Mouse (Mus musculus): ENCODE measurements at regions not wholly inside any gene's neighbourhood (a gene's known extent, or its start where the extent isn't known, plus 50 kb on each side); places are given as distances from the start of the nearest gene placed in this dataset.

GRCm38 (mm10) chr13:111030111-111030510 is 224.7 kb upstream of the Actbl2 start:
- DNase-seq (ENCODE audit: low spot score) (no peak), ATAC-seq (replicated peaks; ENCODE audit: low FRiP score, low read depth) (no peak)
- no peaks in the 10 kb centered on the region for H3K9me3 ChIP-seq (replicated peaks; ENCODE audit: low read length)
- 48% methylated on average over 2 of the region's 2 CpGs for WGBS
- no peak for TF ChIP-seq CTCF (IDR thresholded peaks at IDR 0.05; ENCODE audit: low read depth)
- no peaks in the 10 kb centered on the region for H3K36me3 ChIP-seq (ENCODE audit: insufficient read depth, low read length)
- H3K27ac ChIP-seq: no peak overlapping the region
- no peak overlapping the region for H3K4me3 ChIP-seq (replicated peaks; ENCODE audit: low read depth, low read length)
- H3K4me1 ChIP-seq (replicated peaks; ENCODE audit: insufficient read depth, low read length): no peaks in the 10 kb centered on the region
- no peak overlapping the region for H3K4me2 ChIP-seq (ENCODE audit: low read length)
- no peaks in the 10 kb centered on the region for H3K27me3 ChIP-seq (ENCODE audit: insufficient read depth, low read length)
- H3K9ac ChIP-seq (ENCODE audit: low read depth, low read length): no peak overlapping the region

- Histone ChIP-seq H3K36me3 (ENCODE audit: insufficient read depth, low read length) (no peaks in the 10 kb centered on the region), H3K27ac (no peak overlapping the region), H3K9me3 (replicated peaks; ENCODE audit: low read length) (no peaks in the 10 kb centered on the region), H3K27me3 (ENCODE audit: insufficient read depth, low read length) (no peaks in the 10 kb centered on the region), H3K4me2 (ENCODE audit: low read length) (no peak overlapping the region), H3K4me3 (replicated peaks; ENCODE audit: low read depth, low read length) (no peak overlapping the region), H3K9ac (ENCODE audit: low read depth, low read length) (no peak overlapping the region), H3K4me1 (replicated peaks; ENCODE audit: insufficient read depth, low read length) (no peaks in the 10 kb centered on the region)
- no peak for DNase-seq (ENCODE audit: low spot score)
- TF ChIP-seq CTCF (IDR thresholded peaks at IDR 0.05; ENCODE audit: low read depth): no peak
- 79% methylated on average over 1 of the region's 1 CpGs for WGBS
- ATAC-seq (replicated peaks; ENCODE audit: low FRiP score, low read depth): no peak
Observed at GRCm38 (mm10) chr13:111031633-111032032, 223.2 kb upstream of the Actbl2 start.

GRCm38 (mm10) chr13:111043637-111044036 is 211.2 kb upstream of the Actbl2 start:
- peak; percentile 15 for DNase-seq (ENCODE audit: low spot score)
- Histone ChIP-seq H3K27me3 (ENCODE audit: insufficient read depth, low read length) (no peaks in the 10 kb centered on the region), H3K4me3 (replicated peaks; ENCODE audit: low read depth, low read length) (no peak overlapping the region), H3K4me1 (replicated peaks; ENCODE audit: insufficient read depth, low read length) (0 out of 2 replicates have a peak, but pooled peaks cover 5% of the 10 kb centered on the region), H3K27ac (no peak overlapping the region), H3K36me3 (ENCODE audit: insufficient read depth, low read length) (no peaks in the 10 kb centered on the region), H3K9me3 (replicated peaks; ENCODE audit: low read length) (no peaks in the 10 kb centered on the region), H3K4me2 (ENCODE audit: low read length) (no peak overlapping the region), H3K9ac (ENCODE audit: low read depth, low read length) (no peak overlapping the region)
- no peak; the same call in 1 of the 2 replicates for ATAC-seq (replicated peaks; ENCODE audit: low FRiP score, low read depth)
- no peak for TF ChIP-seq CTCF (IDR thresholded peaks at IDR 0.05; ENCODE audit: low read depth)
- WGBS: 23% methylated on average over 2 of the region's 2 CpGs

- Histone ChIP-seq H3K4me3 (replicated peaks; ENCODE audit: low read depth, low read length) (no peak overlapping the region), H3K9me3 (replicated peaks; ENCODE audit: low read length) (no peaks in the 10 kb centered on the region), H3K27me3 (ENCODE audit: insufficient read depth, low read length) (no peaks in the 10 kb centered on the region), H3K4me2 (ENCODE audit: low read length) (no peak overlapping the region), H3K27ac (no peak overlapping the region), H3K4me1 (replicated peaks; ENCODE audit: insufficient read depth, low read length) (0 out of 2 replicates have a peak, but pooled peaks cover 5% of the 10 kb centered on the region), H3K36me3 (ENCODE audit: insufficient read depth, low read length) (no peaks in the 10 kb centered on the region), H3K9ac (ENCODE audit: low read depth, low read length) (no peak overlapping the region)
- WGBS: 33% methylated on average over 10 of the region's 10 CpGs
- DNase-seq (ENCODE audit: low spot score): peak; percentile 22
- no peak for TF ChIP-seq CTCF (IDR thresholded peaks at IDR 0.05; ENCODE audit: low read depth)
- no peak for ATAC-seq (replicated peaks; ENCODE audit: low FRiP score, low read depth)
Observed at GRCm38 (mm10) chr13:111044328-111045002, 210.3 kb upstream of the Actbl2 start.

GRCm38 (mm10) chr13:111050097-111050496 is 204.7 kb upstream of the Actbl2 start:
- WGBS: 46% methylated on average over 6 of the region's 6 CpGs
- ATAC-seq (replicated peaks; ENCODE audit: low FRiP score, low read depth) (no peak), DNase-seq (ENCODE audit: low spot score) (peak; percentile 13)
- TF ChIP-seq CTCF (IDR thresholded peaks at IDR 0.05; ENCODE audit: low read depth): no peak
- no peak overlapping the region for H3K4me2 ChIP-seq (ENCODE audit: low read length)
- no peak overlapping the region for H3K27ac ChIP-seq
- H3K4me3 ChIP-seq (replicated peaks; ENCODE audit: low read depth, low read length): no peak overlapping the region
- no peaks in the 10 kb centered on the region for H3K36me3 ChIP-seq (ENCODE audit: insufficient read depth, low read length)
- no peaks in the 10 kb centered on the region for H3K9me3 ChIP-seq (replicated peaks; ENCODE audit: low read length)
- no peaks in the 10 kb centered on the region for H3K4me1 ChIP-seq (replicated peaks; ENCODE audit: insufficient read depth, low read length)
- H3K9ac ChIP-seq (ENCODE audit: low read depth, low read length): no peak overlapping the region
- H3K27me3 ChIP-seq (ENCODE audit: insufficient read depth, low read length): no peaks in the 10 kb centered on the region

GRCm38 (mm10) chr13:111055817-111056216 is 199.0 kb upstream of the Actbl2 start:
- no peaks in the 10 kb centered on the region for H3K4me1 ChIP-seq (replicated peaks; ENCODE audit: insufficient read depth, low read length)
- H3K9ac ChIP-seq (ENCODE audit: low read depth, low read length): no peak overlapping the region
- no peaks in the 10 kb centered on the region for H3K9me3 ChIP-seq (replicated peaks; ENCODE audit: low read length)
- no peak overlapping the region for H3K4me2 ChIP-seq (ENCODE audit: low read length)
- no peak overlapping the region for H3K4me3 ChIP-seq (replicated peaks; ENCODE audit: low read depth, low read length)
- no peak for TF ChIP-seq CTCF (IDR thresholded peaks at IDR 0.05; ENCODE audit: low read depth)
- DNase-seq (ENCODE audit: low spot score) (no peak), ATAC-seq (replicated peaks; ENCODE audit: low FRiP score, low read depth) (no peak)
- H3K27ac ChIP-seq: no peak overlapping the region
- no peaks in the 10 kb centered on the region for H3K27me3 ChIP-seq (ENCODE audit: insufficient read depth, low read length)
- H3K36me3 ChIP-seq (ENCODE audit: insufficient read depth, low read length): no peaks in the 10 kb centered on the region
- WGBS: 75% methylated on average over 2 of the region's 2 CpGs

GRCm38 (mm10) chr13:111087753-111088152 is 167.1 kb upstream of the Actbl2 start:
- DNase-seq (ENCODE audit: low spot score) (no peak), ATAC-seq (replicated peaks; ENCODE audit: low FRiP score, low read depth) (no peak)
- no peak overlapping the region for H3K9ac ChIP-seq (ENCODE audit: low read depth, low read length)
- H3K27ac ChIP-seq: no peak overlapping the region
- H3K27me3 ChIP-seq (ENCODE audit: insufficient read depth, low read length): no peaks in the 10 kb centered on the region
- no peak overlapping the region for H3K4me2 ChIP-seq (ENCODE audit: low read length)
- no peak overlapping the region for H3K4me3 ChIP-seq (replicated peaks; ENCODE audit: low read depth, low read length)
- no peak for TF ChIP-seq CTCF (IDR thresholded peaks at IDR 0.05; ENCODE audit: low read depth)
- 81% methylated on average over 2 of the region's 2 CpGs for WGBS
- no peaks in the 10 kb centered on the region for H3K36me3 ChIP-seq (ENCODE audit: insufficient read depth, low read length)
- no peaks in the 10 kb centered on the region for H3K9me3 ChIP-seq (replicated peaks; ENCODE audit: low read length)
- H3K4me1 ChIP-seq (replicated peaks; ENCODE audit: insufficient read depth, low read length): no peaks in the 10 kb centered on the region

Measured in kidney, postnatal 0 days (tissue).